Mouse (Mus musculus) CD4-positive naive resting alpha-beta T cell, adult 57 days (primary cell): Measurements from ENCODE around the gene Phox2a. TPM values are rescaled to one million over a fixed set of nuclear protein-coding genes. Genes with fewer than 3 reads are reported as not detected.

Experiments used
- total RNA-seq: library from RNA; stranded (reverse); gene quantifications from one replicate; pipeline ENCODE4 v1.2.4, GENCODE M21; 2023

Gene Phox2a
- not detected for total RNA-seq

GRCm38 (mm10) chr7:101817861-101818401 lies at the start of gene Phox2a:
Phox2a (plus strand) TSS chr7:101818313.

GRCm38 (mm10) chr7:101837606-101838471 lies 19.7 kb downstream of the Phox2a start, which contains the start of gene Inppl1:
Inppl1 (minus strand) TSS chr7:101838229.

GRCm38 (mm10) chr7:101857094-101857493 lies 39.0 kb downstream of the Phox2a start, which contains the start of gene Folr2:
Folr2 (minus strand) TSS chr7:101857194.

GRCm38 (mm10) chr7:101863415-101863814 lies 45.3 kb downstream of the Phox2a start, which contains the start of gene Anapc15:
Anapc15 (plus strand) TSS chr7:101863715.

GRCm38 (mm10) chr7:101870629-101871028 lies 52.5 kb downstream of the Phox2a start, which contains the start of gene Folr1:
Folr1 (minus strand) TSS chr7:101870788.

Other genes starting within 250 kb of the Phox2a start
- 20.6 TPM for gene Art2b, start 232.7 kb upstream of the Phox2a start, total RNA-seq
- gene Clpb, start 154.7 kb upstream of the Phox2a start, total RNA-seq = 21.1 TPM
- 20.5 TPM for gene Inppl1, start 19.9 kb downstream of the Phox2a start, total RNA-seq
- not detected for gene Folr2, start 38.9 kb downstream of the Phox2a start, total RNA-seq
- gene Anapc15, start 45.4 kb downstream of the Phox2a start, total RNA-seq = 38.9 TPM
- gene Folr1, start 52.5 kb downstream of the Phox2a start, total RNA-seq = not detected
- 57.3 TPM for gene Lamtor1, start 87.6 kb downstream of the Phox2a start, total RNA-seq
- 0.44 TPM for gene Tomt, start 88.0 kb downstream of the Phox2a start, total RNA-seq
- gene Lrrc51, start 115.6 kb downstream of the Phox2a start, total RNA-seq = 2.6 TPM
- 348 TPM for gene Numa1, start 115.8 kb downstream of the Phox2a start, total RNA-seq
- gene Il18bp, start 200.4 kb downstream of the Phox2a start, total RNA-seq = 13.0 TPM
- gene Rnf121, start 247.2 kb downstream of the Phox2a start, total RNA-seq = 34.6 TPM
- 40.5 TPM for gene Xndc1, start 247.2 kb downstream of the Phox2a start, total RNA-seq
- 6.6 TPM for gene Xntrpc, start 247.4 kb downstream of the Phox2a start, total RNA-seq